Mouse (Mus musculus) kidney, postnatal 4 days (tissue): ENCODE data around the gene Ctnnd2.

Experiments used
- DNase-seq, 2 experiments: peaks; one replicate each; pipeline ENCODE4 v3.0.0; 2021; ENCODE audit warnings: mixed read lengths in 2 of 2

Ctnnd2 gene

GRCm38 (mm10) chr15:31004468-31004867 is 832.1 kb downstream of the Ctnnd2 start:
- DNase-seq: no peak

GRCm38 (mm10) chr15:31004976-31005375 is 832.6 kb downstream of the Ctnnd2 start:
- DNase-seq: no peak

- no peak for DNase-seq
Observed at GRCm38 (mm10) chr15:31006050-31006824, 833.8 kb downstream of the Ctnnd2 start.

- no peak for DNase-seq
Observed at GRCm38 (mm10) chr15:31006825-31007157, 834.4 kb downstream of the Ctnnd2 start.

GRCm38 (mm10) chr15:31008594-31008993 is 836.2 kb downstream of the Ctnnd2 start:
- no peak for DNase-seq

- DNase-seq: no peak
Observed at GRCm38 (mm10) chr15:31020769-31021168, 848.4 kb downstream of the Ctnnd2 start.

- DNase-seq: no peak
Observed at GRCm38 (mm10) chr15:31022012-31022411, 849.6 kb downstream of the Ctnnd2 start.

- DNase-seq: no peak
Observed at GRCm38 (mm10) chr15:31022497-31022896, 850.1 kb downstream of the Ctnnd2 start.

- DNase-seq: no peak
Observed at GRCm38 (mm10) chr15:31023766-31024165, 851.4 kb downstream of the Ctnnd2 start.

- DNase-seq: no peak
Observed at GRCm38 (mm10) chr15:31027448-31028230, 855.2 kb downstream of the Ctnnd2 start.

GRCm38 (mm10) chr15:31044983-31045382 is 872.6 kb downstream of the Ctnnd2 start:
- DNase-seq: no peak

- no peak for DNase-seq
Observed at GRCm38 (mm10) chr15:31051496-31051895, 879.1 kb downstream of the Ctnnd2 start.

GRCm38 (mm10) chr15:31056145-31056544 is 883.8 kb downstream of the Ctnnd2 start:
- no peak for DNase-seq

- no peak for DNase-seq
Observed at GRCm38 (mm10) chr15:31058315-31058714, 885.9 kb downstream of the Ctnnd2 start.

- no peak for DNase-seq
Observed at GRCm38 (mm10) chr15:31063734-31064133, 891.3 kb downstream of the Ctnnd2 start.

GRCm38 (mm10) chr15:31068127-31068526 is 895.7 kb downstream of the Ctnnd2 start:
- no peak for DNase-seq

- no peak for DNase-seq
Observed at GRCm38 (mm10) chr15:31070311-31070710, 897.9 kb downstream of the Ctnnd2 start.
